Mouse (Mus musculus): ENCODE results near the gene Ift81. TPM values are rescaled to one million over a fixed set of nuclear protein-coding genes. Genes with fewer than 3 reads are reported as not detected.

Ift81 gene
- polyA plus RNA-seq, 1 experiment from 2014 or later, result 23.8 TPM

- Histone ChIP-seq H3K27me3 (replicated peaks) (no peaks in the 10 kb centered on the region), H3K36me3 (peaks cover 7% of the 10 kb centered on the region), H3K9ac (no peak overlapping the region; the same call in 1 of the 2 replicates), H3K4me3 (no peak overlapping the region), H3K4me2 (no peak overlapping the region), H3K9me3 (no peaks in the 10 kb centered on the region), H3K4me1 (peaks cover 49% of the 10 kb centered on the region), H3K27ac (replicated peaks) (peak overlapping the region; percentile 61; the same call in 1 of the 2 replicates)
- no peak for ATAC-seq (ENCODE audit: extremely low read depth, insufficient number of reproducible peaks, low FRiP score, low TSS enrichment)
- 42% methylated on average over 7 of the region's 7 CpGs for WGBS
Observed at GRCm38 (mm10) chr5:122547251-122547714, 67.0 kb downstream of the Ift81 start.

GRCm38 (mm10) chr5:122543392-122543791 lies 70.9 kb downstream of the Ift81 start:
- H3K4me2 ChIP-seq, result no peak overlapping the region
- no peaks in the 10 kb centered on the region for H3K9me3 ChIP-seq
- peaks cover 35% of the 10 kb centered on the region for H3K4me1 ChIP-seq
- H3K9ac ChIP-seq, result no peak overlapping the region
- peak overlapping the region; percentile 93 for H3K27ac ChIP-seq (replicated peaks)
- H3K4me3 ChIP-seq, result no peak overlapping the region
- peaks cover 18% of the 10 kb centered on the region for H3K36me3 ChIP-seq
- H3K27me3 ChIP-seq (replicated peaks), result no peaks in the 10 kb centered on the region
- WGBS, result 51% methylated on average over 6 of the region's 6 CpGs
- ATAC-seq (ENCODE audit: extremely low read depth, insufficient number of reproducible peaks, low FRiP score, low TSS enrichment), result no peak

GRCm38 (mm10) chr5:122541871-122542270 lies 72.4 kb downstream of the Ift81 start:
- Histone ChIP-seq H3K4me3 (no peak overlapping the region), H3K9me3 (no peaks in the 10 kb centered on the region), H3K27ac (replicated peaks) (no peak overlapping the region), H3K9ac (no peak overlapping the region), H3K27me3 (replicated peaks) (no peaks in the 10 kb centered on the region), H3K36me3 (peaks cover 27% of the 10 kb centered on the region), H3K4me2 (no peak overlapping the region), H3K4me1 (peaks cover 22% of the 10 kb centered on the region)
- 85% methylated on average over 8 of the region's 8 CpGs for WGBS
- ATAC-seq (ENCODE audit: extremely low read depth, insufficient number of reproducible peaks, low FRiP score, low TSS enrichment), result no peak

- no peak for ATAC-seq (ENCODE audit: extremely low read depth, insufficient number of reproducible peaks, low FRiP score, low TSS enrichment)
- Histone ChIP-seq H3K36me3 (peaks cover 27% of the 10 kb centered on the region), H3K4me3 (no peak overlapping the region), H3K27me3 (replicated peaks) (no peaks in the 10 kb centered on the region), H3K9me3 (no peaks in the 10 kb centered on the region), H3K4me2 (no peak overlapping the region), H3K9ac (no peak overlapping the region), H3K27ac (replicated peaks) (no peak overlapping the region), H3K4me1 (peaks cover 23% of the 10 kb centered on the region)
- WGBS, result 90% methylated on average over 11 of the region's 11 CpGs
Observed at GRCm38 (mm10) chr5:122538077-122538476, 76.2 kb downstream of the Ift81 start.

GRCm38 (mm10) chr5:122537654-122538053 lies 76.7 kb downstream of the Ift81 start:
- H3K4me3 ChIP-seq, result no peak overlapping the region
- no peak for ATAC-seq (ENCODE audit: extremely low read depth, insufficient number of reproducible peaks, low FRiP score, low TSS enrichment)
- no peaks in the 10 kb centered on the region for H3K9me3 ChIP-seq
- 93% methylated on average over 5 of the region's 5 CpGs for WGBS
- no peak overlapping the region for H3K9ac ChIP-seq
- no peak overlapping the region for H3K4me2 ChIP-seq
- peaks cover 21% of the 10 kb centered on the region for H3K4me1 ChIP-seq
- peaks cover 27% of the 10 kb centered on the region for H3K36me3 ChIP-seq
- H3K27me3 ChIP-seq (replicated peaks), result no peaks in the 10 kb centered on the region
- no peak overlapping the region for H3K27ac ChIP-seq (replicated peaks)

GRCm38 (mm10) chr5:122533884-122534283 lies 80.4 kb downstream of the Ift81 start:
- H3K9me3 ChIP-seq, result no peaks in the 10 kb centered on the region
- no peak overlapping the region for H3K4me2 ChIP-seq
- H3K4me3 ChIP-seq, result no peak overlapping the region
- no peaks in the 10 kb centered on the region for H3K27me3 ChIP-seq (replicated peaks)
- no peak for ATAC-seq (ENCODE audit: extremely low read depth, insufficient number of reproducible peaks, low FRiP score, low TSS enrichment)
- WGBS, result 74% methylated on average over 8 of the region's 8 CpGs
- no peak overlapping the region for H3K9ac ChIP-seq
- peaks cover 43% of the 10 kb centered on the region for H3K4me1 ChIP-seq
- 0 out of 2 replicates have a peak overlapping the region, but pooled peaks have one; percentile 28 for H3K27ac ChIP-seq (replicated peaks)
- peaks cover 21% of the 10 kb centered on the region for H3K36me3 ChIP-seq

- H3K9me3 ChIP-seq, result no peaks in the 10 kb centered on the region
- no peaks in the 10 kb centered on the region for H3K27me3 ChIP-seq (replicated peaks)
- H3K9ac ChIP-seq, result peak overlapping the region; percentile 71
- ATAC-seq (ENCODE audit: extremely low read depth, insufficient number of reproducible peaks, low FRiP score, low TSS enrichment), result no peak
- H3K4me2 ChIP-seq, result no peak overlapping the region
- H3K36me3 ChIP-seq, result peaks cover 8% of the 10 kb centered on the region; the same call in 1 of the 2 replicates
- 61% methylated on average over 9 of the region's 9 CpGs for WGBS
- peaks cover 82% of the 10 kb centered on the region for H3K4me1 ChIP-seq
- H3K4me3 ChIP-seq, result no peak overlapping the region
- peak overlapping the region; percentile 96 for H3K27ac ChIP-seq (replicated peaks)
Observed at GRCm38 (mm10) chr5:122529913-122530604, 84.3 kb downstream of the Ift81 start.

GRCm38 (mm10) chr5:122529316-122529715 lies 85.0 kb downstream of the Ift81 start:
- Histone ChIP-seq H3K4me2 (no peak overlapping the region), H3K27ac (replicated peaks) (peak overlapping the region; percentile 96), H3K9me3 (no peaks in the 10 kb centered on the region), H3K9ac (peak overlapping the region; percentile 77), H3K4me3 (no peak overlapping the region), H3K27me3 (replicated peaks) (no peaks in the 10 kb centered on the region), H3K36me3 (peaks cover 8% of the 10 kb centered on the region; the same call in 1 of the 2 replicates), H3K4me1 (peaks cover 83% of the 10 kb centered on the region)
- WGBS, result 29% methylated on average over 3 of the region's 3 CpGs
- ATAC-seq (ENCODE audit: extremely low read depth, insufficient number of reproducible peaks, low FRiP score, low TSS enrichment), result no peak

- H3K9ac ChIP-seq, result peak overlapping the region; percentile 77; the same call in 1 of the 2 replicates
- H3K4me2 ChIP-seq, result no peak overlapping the region
- H3K27me3 ChIP-seq (replicated peaks), result no peaks in the 10 kb centered on the region
- H3K9me3 ChIP-seq, result no peaks in the 10 kb centered on the region
- 76% methylated on average over 3 of the region's 3 CpGs for WGBS
- peak overlapping the region; percentile 96 for H3K27ac ChIP-seq (replicated peaks)
- H3K4me3 ChIP-seq, result no peak overlapping the region
- peaks cover 82% of the 10 kb centered on the region for H3K4me1 ChIP-seq
- peaks cover 8% of the 10 kb centered on the region; the same call in 1 of the 2 replicates for H3K36me3 ChIP-seq
- ATAC-seq (ENCODE audit: extremely low read depth, insufficient number of reproducible peaks, low FRiP score, low TSS enrichment), result no peak
Observed at GRCm38 (mm10) chr5:122528591-122528990, 85.7 kb downstream of the Ift81 start.

GRCm38 (mm10) chr5:122527761-122528160 lies 86.6 kb downstream of the Ift81 start:
- Histone ChIP-seq H3K9me3 (no peaks in the 10 kb centered on the region), H3K4me1 (peaks cover 78% of the 10 kb centered on the region), H3K4me2 (peak overlapping the region; percentile 57), H3K36me3 (peaks cover 8% of the 10 kb centered on the region; the same call in 1 of the 2 replicates), H3K9ac (peak overlapping the region; percentile 77), H3K4me3 (peak overlapping the region; percentile 18; the same call in 1 of the 2 replicates), H3K27me3 (replicated peaks) (no peaks in the 10 kb centered on the region), H3K27ac (replicated peaks) (peak overlapping the region; percentile 96)
- 14% methylated on average over 11 of the region's 11 CpGs for WGBS
- no peak for ATAC-seq (ENCODE audit: extremely low read depth, insufficient number of reproducible peaks, low FRiP score, low TSS enrichment)

- H3K9ac ChIP-seq, result peak overlapping the region; percentile 77
- H3K27me3 ChIP-seq (replicated peaks), result no peaks in the 10 kb centered on the region
- no peaks in the 10 kb centered on the region for H3K9me3 ChIP-seq
- peak overlapping the region; percentile 57 for H3K4me2 ChIP-seq
- no peak for ATAC-seq (ENCODE audit: extremely low read depth, insufficient number of reproducible peaks, low FRiP score, low TSS enrichment)
- H3K4me3 ChIP-seq, result peak overlapping the region; percentile 18; the same call in 1 of the 2 replicates
- H3K27ac ChIP-seq (replicated peaks), result peak overlapping the region; percentile 96
- peaks cover 73% of the 10 kb centered on the region for H3K4me1 ChIP-seq
- WGBS, result 47% methylated on average over 15 of the region's 15 CpGs
- peaks cover 8% of the 10 kb centered on the region; the same call in 1 of the 2 replicates for H3K36me3 ChIP-seq
Observed at GRCm38 (mm10) chr5:122526878-122527730, 87.2 kb downstream of the Ift81 start.
